Mouse (Mus musculus) midbrain, embryonic 12.5 days (tissue): Measurements from ENCODE around the gene Rap1a. TPM values are rescaled to one million over a fixed set of nuclear protein-coding genes. Genes with fewer than 3 reads are reported as not detected.

Experiments used
- ATAC-seq: fragments of 200-750 bp; cut with Nextera tagmentation; 2 replicates; pipeline ENCODE4 v1.8.0; 2017; ENCODE audit warnings: low read depth, moderate TSS enrichment, moderate library complexity; ENCODE audit not compliant: low FRiP score
- H3K27ac ChIP-seq: fragments of 300-500 bp; sonication (generic); replicated peaks from 2 replicates; pipeline ENCODE4 v1.5.1; 2016; ENCODE audit warnings: mild to moderate bottlenecking
- H3K27me3 ChIP-seq: fragments of 300-500 bp; sonication (generic); 2 replicates; pipeline ENCODE4 v1.6.1; 2016; ENCODE audit warnings: mild to moderate bottlenecking
- H3K36me3 ChIP-seq: fragments of 300-500 bp; sonication (generic); 2 replicates; pipeline ENCODE4 v1.6.1; 2016
- H3K4me1 ChIP-seq: fragments of 300-500 bp; sonication (generic); 2 replicates; pipeline ENCODE4 v1.6.1; 2016
- H3K4me2 ChIP-seq: fragments of 300-500 bp; sonication (generic); replicated peaks from 2 replicates; pipeline ENCODE4 v1.6.1; 2016; ENCODE audit warnings: mild to moderate bottlenecking, moderate library complexity
- H3K4me3 ChIP-seq: fragments of 300-500 bp; sonication (generic); 2 replicates; pipeline ENCODE4 v1.5.1; 2016; ENCODE audit warnings: mild to moderate bottlenecking
- H3K9ac ChIP-seq: fragments of 300-500 bp; sonication (generic); replicated peaks from 2 replicates; pipeline ENCODE4 v1.6.1; 2016; ENCODE audit warnings: mild to moderate bottlenecking, moderate library complexity
- H3K9me3 ChIP-seq: fragments of 300-500 bp; sonication (generic); 2 replicates; pipeline ENCODE4 v1.6.1; 2016; ENCODE audit warnings: mild to moderate bottlenecking
- WGBS: fragments of 180-500 bp; shearing (Covaris S2); methylation state at CpG from one replicate; pipeline ENCODE4 v1.1.7; 2016; 5-methylcytosine and 5-hydroxymethylcytosine counted together
- polyA plus RNA-seq: library from polyadenylated mRNA; unstranded; fragments of >200 nt; fragmentation: Nextera tagmentation; extraction: Ambion mirVana; gene quantifications from 2 replicates; pipeline ENCODE4 v1.2.1, GENCODE M21; 2016

Gene Rap1a
- polyA plus RNA-seq, 1 experiment from 2014 or later = 73.1 TPM

GRCm38 (mm10) chr3:105755123-105755522 lies 46.0 kb downstream of the Rap1a start:
- Histone ChIP-seq H3K9me3 (no peaks in the 10 kb centered on the region), H3K4me1 (peaks cover 6% of the 10 kb centered on the region; the same call in 1 of the 2 replicates), H3K9ac (no peak overlapping the region), H3K4me3 (no peak overlapping the region), H3K36me3 (no peaks in the 10 kb centered on the region), H3K4me2 (no peak overlapping the region), H3K27ac (no peak overlapping the region), H3K27me3 (no peaks in the 10 kb centered on the region)
- WGBS = 97% methylated on average over 9 of the region's 9 CpGs
- no peak for ATAC-seq

- Histone ChIP-seq H3K27ac (no peak overlapping the region), H3K9ac (no peak overlapping the region), H3K9me3 (no peaks in the 10 kb centered on the region), H3K4me1 (peaks cover 6% of the 10 kb centered on the region; the same call in 1 of the 2 replicates), H3K27me3 (no peaks in the 10 kb centered on the region), H3K36me3 (no peaks in the 10 kb centered on the region), H3K4me2 (no peak overlapping the region), H3K4me3 (no peak overlapping the region)
- WGBS = 79% methylated on average over 3 of the region's 3 CpGs
- ATAC-seq = no peak
Observed at GRCm38 (mm10) chr3:105754184-105754583, 47.0 kb downstream of the Rap1a start.

GRCm38 (mm10) chr3:105750810-105751209 lies 50.3 kb downstream of the Rap1a start:
- no peak overlapping the region for H3K9ac ChIP-seq
- no peak for ATAC-seq

GRCm38 (mm10) chr3:105746542-105746941 lies 54.6 kb downstream of the Rap1a start:
- Histone ChIP-seq H3K9me3 (no peaks in the 10 kb centered on the region), H3K4me1 (no peaks in the 10 kb centered on the region), H3K9ac (no peak overlapping the region), H3K36me3 (no peaks in the 10 kb centered on the region), H3K4me2 (no peak overlapping the region), H3K4me3 (no peak overlapping the region), H3K27me3 (no peaks in the 10 kb centered on the region), H3K27ac (no peak overlapping the region)
- no peak for ATAC-seq
- WGBS = 97% methylated on average over 2 of the region's 2 CpGs

More at GRCm38 (mm10) chr3:105750810-105751209, 50.3 kb downstream of the Rap1a start:
- Histone ChIP-seq H3K36me3 (no peaks in the 10 kb centered on the region), H3K4me1 (no peaks in the 10 kb centered on the region), H3K4me3 (no peak overlapping the region), H3K9me3 (no peaks in the 10 kb centered on the region), H3K27me3 (no peaks in the 10 kb centered on the region), H3K4me2 (no peak overlapping the region), H3K27ac (no peak overlapping the region)
- whole genome bisulfite sequencing = 85% methylated on average over 2 of the region's 2 CpGs

GRCm38 (mm10) chr3:105737666-105738065 lies 63.5 kb downstream of the Rap1a start:
- ATAC-seq = no peak
- H3K9me3 ChIP-seq = no peaks in the 10 kb centered on the region
- 89% methylated on average over 3 of the region's 3 CpGs for whole genome bisulfite sequencing

GRCm38 (mm10) chr3:105737070-105737469 lies 64.1 kb downstream of the Rap1a start:
- H3K4me2 ChIP-seq = no peak overlapping the region
- no peak overlapping the region for H3K9ac ChIP-seq
- no peaks in the 10 kb centered on the region for H3K9me3 ChIP-seq
- H3K27me3 ChIP-seq = no peaks in the 10 kb centered on the region
- peaks cover 15% of the 10 kb centered on the region for H3K36me3 ChIP-seq
- 95% methylated on average over 7 of the region's 7 CpGs for WGBS
- no peaks in the 10 kb centered on the region for H3K4me1 ChIP-seq
- H3K27ac ChIP-seq = no peak overlapping the region
- no peak for ATAC-seq
- H3K4me3 ChIP-seq = no peak overlapping the region

More at GRCm38 (mm10) chr3:105737666-105738065, 63.5 kb downstream of the Rap1a start:
- H3K9ac ChIP-seq = no peak overlapping the region
- no peak overlapping the region for H3K4me3 ChIP-seq
- peaks cover 15% of the 10 kb centered on the region for H3K36me3 ChIP-seq
- no peak overlapping the region for H3K4me2 ChIP-seq
- no peaks in the 10 kb centered on the region for H3K4me1 ChIP-seq
- H3K27ac ChIP-seq = no peak overlapping the region
- no peaks in the 10 kb centered on the region for H3K27me3 ChIP-seq

- Histone ChIP-seq H3K27ac (no peak overlapping the region), H3K9me3 (no peaks in the 10 kb centered on the region), H3K4me1 (no peaks in the 10 kb centered on the region), H3K4me3 (no peak overlapping the region), H3K4me2 (no peak overlapping the region), H3K36me3 (peaks cover 16% of the 10 kb centered on the region), H3K9ac (no peak overlapping the region), H3K27me3 (no peaks in the 10 kb centered on the region)
- 85% methylated on average over 1 of the region's 1 CpGs for WGBS
- ATAC-seq = no peak
Observed at GRCm38 (mm10) chr3:105736148-105736547, 65.0 kb downstream of the Rap1a start.

- Histone ChIP-seq H3K27ac (no peak overlapping the region), H3K27me3 (no peaks in the 10 kb centered on the region), H3K4me1 (no peaks in the 10 kb centered on the region), H3K9ac (no peak overlapping the region), H3K4me3 (no peak overlapping the region), H3K36me3 (peaks cover 19% of the 10 kb centered on the region), H3K4me2 (no peak overlapping the region), H3K9me3 (no peaks in the 10 kb centered on the region)
- ATAC-seq = no peak
Observed at GRCm38 (mm10) chr3:105735285-105735684, 65.9 kb downstream of the Rap1a start.

- ATAC-seq = no peak
- WGBS = 94% methylated on average over 4 of the region's 4 CpGs
- H3K9me3 ChIP-seq = no peaks in the 10 kb centered on the region
Observed at GRCm38 (mm10) chr3:105733538-105733937, 67.6 kb downstream of the Rap1a start.

GRCm38 (mm10) chr3:105732360-105732759 lies 68.8 kb downstream of the Rap1a start:
- H3K4me1 ChIP-seq = no peaks in the 10 kb centered on the region
- H3K27ac ChIP-seq = no peak overlapping the region
- no peak overlapping the region for H3K4me3 ChIP-seq
- H3K36me3 ChIP-seq = peaks cover 9% of the 10 kb centered on the region
- no peak overlapping the region for H3K9ac ChIP-seq
- 93% methylated on average over 4 of the region's 4 CpGs for WGBS
- no peaks in the 10 kb centered on the region for H3K27me3 ChIP-seq
- no peaks in the 10 kb centered on the region for H3K9me3 ChIP-seq
- H3K4me2 ChIP-seq = no peak overlapping the region
- ATAC-seq = no peak

More at GRCm38 (mm10) chr3:105733538-105733937, 67.6 kb downstream of the Rap1a start:
- H3K36me3 ChIP-seq = peaks cover 19% of the 10 kb centered on the region
- H3K27ac ChIP-seq = no peak overlapping the region
- H3K4me2 ChIP-seq = no peak overlapping the region
- H3K4me1 ChIP-seq = no peaks in the 10 kb centered on the region
- no peak overlapping the region for H3K4me3 ChIP-seq
- H3K27me3 ChIP-seq = no peaks in the 10 kb centered on the region
- H3K9ac ChIP-seq = no peak overlapping the region

- Histone ChIP-seq H3K36me3 (0 out of 2 replicates have a peak, but pooled peaks cover 1% of the 10 kb centered on the region), H3K27me3 (no peaks in the 10 kb centered on the region), H3K9ac (no peak overlapping the region), H3K9me3 (no peaks in the 10 kb centered on the region), H3K27ac (no peak overlapping the region), H3K4me1 (no peaks in the 10 kb centered on the region), H3K4me3 (no peak overlapping the region), H3K4me2 (no peak overlapping the region)
- 0 out of 2 replicates have a peak, but pooled peaks have one; percentile 9 for ATAC-seq
- 8% methylated on average over 1 of the region's 1 CpGs for WGBS
Observed at GRCm38 (mm10) chr3:105726037-105726436, 75.1 kb downstream of the Rap1a start.

GRCm38 (mm10) chr3:105722510-105722909 lies 78.6 kb downstream of the Rap1a start:
- no peak for ATAC-seq
- Histone ChIP-seq H3K9me3 (no peaks in the 10 kb centered on the region), H3K4me2 (no peak overlapping the region), H3K27me3 (no peaks in the 10 kb centered on the region), H3K9ac (no peak overlapping the region), H3K4me1 (peaks cover 7% of the 10 kb centered on the region; the same call in 1 of the 2 replicates), H3K36me3 (no peaks in the 10 kb centered on the region), H3K27ac (no peak overlapping the region), H3K4me3 (no peak overlapping the region)
- WGBS = 94% methylated on average over 3 of the region's 3 CpGs

GRCm38 (mm10) chr3:105721681-105722201 lies 79.4 kb downstream of the Rap1a start:
- ATAC-seq = no peak
- 74% methylated on average over 2 of the region's 2 CpGs for WGBS
- H3K9ac ChIP-seq = no peak overlapping the region

More at GRCm38 (mm10) chr3:105721681-105722201, 79.4 kb downstream of the Rap1a start:
- Histone ChIP-seq H3K4me3 (no peak overlapping the region), H3K27ac (no peak overlapping the region), H3K27me3 (no peaks in the 10 kb centered on the region), H3K4me1 (peaks cover 7% of the 10 kb centered on the region; the same call in 1 of the 2 replicates), H3K36me3 (no peaks in the 10 kb centered on the region), H3K9me3 (no peaks in the 10 kb centered on the region), H3K4me2 (no peak overlapping the region)
